Mouse (Mus musculus): Measurements from ENCODE around the gene Dock1. TPM values are rescaled to one million over a fixed set of nuclear protein-coding genes. Genes with fewer than 3 reads are reported as not detected.

Dock1 gene
- 23.2 and 24.4 TPM in 2 replicates for polyA plus RNA-seq (2014; fragmentation: Nextera tagmentation; extraction: Ambion mirVana)

- peak within 1 kb of the TSS; percentile 73 to 90 for H3K4me3 ChIP-seq (ENCODE audit: control insufficient read depth in 1 of 2, insufficient read depth in 1 of 2, low read depth in 1 of 2, low read length in 2 of 2)
- H3K9ac ChIP-seq (ENCODE audit: low read length) = peak within 1 kb of the TSS; percentile 95
- H3K36me3 ChIP-seq (ENCODE audit: control insufficient read depth, insufficient read depth, low read length) = no peaks in the 10 kb centered on the region
- peaks cover 13 to 21% of the 10 kb centered on the region in 2 experiments for H3K4me1 ChIP-seq (ENCODE audit: control insufficient read depth in 2 of 2, insufficient read depth in 2 of 2, low read length in 2 of 2)
- H3K27ac ChIP-seq (replicated peaks in 1 of 2; ENCODE audit: control insufficient read depth in 1 of 2, insufficient read depth in 1 of 2, low read depth in 2 of 2, low read length in 2 of 2) = peak within 1 kb of the TSS; percentile 49 to 83
- ATAC-seq (ENCODE audit: insufficient number of reproducible peaks, insufficient read depth, low FRiP score, low read depth) = peak; percentile 81
- H3K9me3 ChIP-seq (ENCODE audit: control insufficient read depth, low read length) = no peaks in the 10 kb centered on the region
- 1% methylated on average over 65 of the region's 77 CpGs for WGBS
- H3K4me2 ChIP-seq (ENCODE audit: low read length) = peak within 1 kb of the TSS; percentile 85
- H3K27me3 ChIP-seq (ENCODE audit: control insufficient read depth, insufficient read depth, low read length) = no peaks in the 10 kb centered on the region
These were observed at the start of gene Dock1 for GRCm38 (mm10) chr7:134670312-134671002. Gene Dock1, plus strand, starts transcription at chr7:134670654.

- H3K27ac ChIP-seq (replicated peaks in 1 of 2; ENCODE audit: control insufficient read depth in 1 of 2, insufficient read depth in 1 of 2, low read depth in 2 of 2, low read length in 2 of 2) = no peak overlapping the region
- 62% methylated on average over 4 of the region's 4 CpGs for WGBS
- no peaks in the 10 kb centered on the region for H3K4me1 ChIP-seq (ENCODE audit: control insufficient read depth in 2 of 2, insufficient read depth in 2 of 2, low read length in 2 of 2)
- no peaks in the 10 kb centered on the region for H3K36me3 ChIP-seq (ENCODE audit: control insufficient read depth, insufficient read depth, low read length)
- no peak overlapping the region for H3K9ac ChIP-seq (ENCODE audit: low read length)
- ATAC-seq (ENCODE audit: insufficient number of reproducible peaks, insufficient read depth, low FRiP score, low read depth) = no peak
- H3K9me3 ChIP-seq (ENCODE audit: control insufficient read depth, low read length) = no peaks in the 10 kb centered on the region
- no peak overlapping the region for H3K4me3 ChIP-seq (ENCODE audit: control insufficient read depth in 1 of 2, insufficient read depth in 1 of 2, low read depth in 1 of 2, low read length in 2 of 2)
- no peaks in the 10 kb centered on the region for H3K27me3 ChIP-seq (ENCODE audit: control insufficient read depth, insufficient read depth, low read length)
- no peak overlapping the region for H3K4me2 ChIP-seq (ENCODE audit: low read length)
These were observed 42.5 kb upstream of the Dock1 start for GRCm38 (mm10) chr7:134627906-134628305.

- 58% methylated on average over 8 of the region's 8 CpGs for WGBS
- no peak overlapping the region for H3K27ac ChIP-seq (replicated peaks in 1 of 2; ENCODE audit: control insufficient read depth in 1 of 2, insufficient read depth in 1 of 2, low read depth in 2 of 2, low read length in 2 of 2)
- no peaks in the 10 kb centered on the region for H3K27me3 ChIP-seq (ENCODE audit: control insufficient read depth, insufficient read depth, low read length)
- H3K4me3 ChIP-seq (ENCODE audit: control insufficient read depth in 1 of 2, insufficient read depth in 1 of 2, low read depth in 1 of 2, low read length in 2 of 2) = no peak overlapping the region
- H3K9ac ChIP-seq (ENCODE audit: low read length) = no peak overlapping the region
- ATAC-seq (ENCODE audit: insufficient number of reproducible peaks, insufficient read depth, low FRiP score, low read depth) = no peak
- H3K9me3 ChIP-seq (ENCODE audit: control insufficient read depth, low read length) = no peaks in the 10 kb centered on the region
- peaks cover 0 to 2% of the 10 kb centered on the region in 2 experiments; a peak in 1 of 4 replicates for H3K4me1 ChIP-seq (ENCODE audit: control insufficient read depth in 2 of 2, insufficient read depth in 2 of 2, low read length in 2 of 2)
- H3K4me2 ChIP-seq (ENCODE audit: low read length) = no peak overlapping the region
- H3K36me3 ChIP-seq (ENCODE audit: control insufficient read depth, insufficient read depth, low read length) = no peaks in the 10 kb centered on the region
These were observed 20.1 kb upstream of the Dock1 start for GRCm38 (mm10) chr7:134650246-134650830.

GRCm38 (mm10) chr7:134651071-134651470, 19.4 kb upstream of the Dock1 start:
- no peak overlapping the region for H3K9ac ChIP-seq (ENCODE audit: low read length)
- no peak for ATAC-seq (ENCODE audit: insufficient number of reproducible peaks, insufficient read depth, low FRiP score, low read depth)

GRCm38 (mm10) chr7:134663241-134663640, 7.2 kb upstream of the Dock1 start:
- no peaks in the 10 kb centered on the region for H3K27me3 ChIP-seq (ENCODE audit: control insufficient read depth, insufficient read depth, low read length)
- no peak overlapping the region for H3K9ac ChIP-seq (ENCODE audit: low read length)
- no peak overlapping the region for H3K27ac ChIP-seq (replicated peaks in 1 of 2; ENCODE audit: control insufficient read depth in 1 of 2, insufficient read depth in 1 of 2, low read depth in 2 of 2, low read length in 2 of 2)
- peaks cover 7% of the 10 kb centered on the region for H3K9me3 ChIP-seq (ENCODE audit: control insufficient read depth, low read length)
- WGBS = 10% methylated on average over 2 of the region's 2 CpGs
- no peaks in the 10 kb centered on the region for H3K36me3 ChIP-seq (ENCODE audit: control insufficient read depth, insufficient read depth, low read length)
- no peak for ATAC-seq (ENCODE audit: insufficient number of reproducible peaks, insufficient read depth, low FRiP score, low read depth)
- no peaks in the 10 kb centered on the region for H3K4me1 ChIP-seq (ENCODE audit: control insufficient read depth in 2 of 2, insufficient read depth in 2 of 2, low read length in 2 of 2)
- H3K4me2 ChIP-seq (ENCODE audit: low read length) = no peak overlapping the region
- no peak overlapping the region for H3K4me3 ChIP-seq (ENCODE audit: control insufficient read depth in 1 of 2, insufficient read depth in 1 of 2, low read depth in 1 of 2, low read length in 2 of 2)

More at GRCm38 (mm10) chr7:134651071-134651470, 19.4 kb upstream of the Dock1 start:
- H3K4me2 ChIP-seq (ENCODE audit: low read length) = no peak overlapping the region
- no peaks in the 10 kb centered on the region for H3K9me3 ChIP-seq (ENCODE audit: control insufficient read depth, low read length)
- WGBS = 71% methylated on average over 3 of the region's 3 CpGs
- H3K36me3 ChIP-seq (ENCODE audit: control insufficient read depth, insufficient read depth, low read length) = no peaks in the 10 kb centered on the region
- no peaks in the 10 kb centered on the region for H3K27me3 ChIP-seq (ENCODE audit: control insufficient read depth, insufficient read depth, low read length)
- peaks cover 0 to 2% of the 10 kb centered on the region in 2 experiments; a peak in 1 of 4 replicates for H3K4me1 ChIP-seq (ENCODE audit: control insufficient read depth in 2 of 2, insufficient read depth in 2 of 2, low read length in 2 of 2)
- no peak overlapping the region for H3K27ac ChIP-seq (replicated peaks in 1 of 2; ENCODE audit: control insufficient read depth in 1 of 2, insufficient read depth in 1 of 2, low read depth in 2 of 2, low read length in 2 of 2)
- H3K4me3 ChIP-seq (ENCODE audit: control insufficient read depth in 1 of 2, insufficient read depth in 1 of 2, low read depth in 1 of 2, low read length in 2 of 2) = no peak overlapping the region

- Histone ChIP-seq H3K36me3 (ENCODE audit: control insufficient read depth, insufficient read depth, low read length) (no peaks in the 10 kb centered on the region), H3K4me2 (ENCODE audit: low read length) (no peak overlapping the region), H3K4me3 (ENCODE audit: control insufficient read depth in 1 of 2, insufficient read depth in 1 of 2, low read depth in 1 of 2, low read length in 2 of 2) (no peak overlapping the region), H3K9ac (ENCODE audit: low read length) (no peak overlapping the region), H3K4me1 (ENCODE audit: control insufficient read depth in 2 of 2, insufficient read depth in 2 of 2, low read length in 2 of 2) (peaks cover 6 to 8% of the 10 kb centered on the region in 2 experiments), H3K27ac (replicated peaks in 1 of 2; ENCODE audit: control insufficient read depth in 1 of 2, insufficient read depth in 1 of 2, low read depth in 2 of 2, low read length in 2 of 2) (no peak overlapping the region), H3K9me3 (ENCODE audit: control insufficient read depth, low read length) (no peaks in the 10 kb centered on the region), H3K27me3 (ENCODE audit: control insufficient read depth, insufficient read depth, low read length) (no peaks in the 10 kb centered on the region)
- ATAC-seq (ENCODE audit: insufficient number of reproducible peaks, insufficient read depth, low FRiP score, low read depth) = no peak
- WGBS = 67% methylated on average over 5 of the region's 5 CpGs
These were observed 4.7 kb upstream of the Dock1 start for GRCm38 (mm10) chr7:134665642-134666282.

- H3K9ac ChIP-seq (ENCODE audit: low read length) = no peak overlapping the region
- no peak for ATAC-seq (ENCODE audit: insufficient number of reproducible peaks, insufficient read depth, low FRiP score, low read depth)
- H3K9me3 ChIP-seq (ENCODE audit: control insufficient read depth, low read length) = no peaks in the 10 kb centered on the region
- H3K4me1 ChIP-seq (ENCODE audit: control insufficient read depth in 2 of 2, insufficient read depth in 2 of 2, low read length in 2 of 2) = peaks cover 11 to 17% of the 10 kb centered on the region in 2 experiments
- no peak overlapping the region for H3K27ac ChIP-seq (replicated peaks in 1 of 2; ENCODE audit: control insufficient read depth in 1 of 2, insufficient read depth in 1 of 2, low read depth in 2 of 2, low read length in 2 of 2)
- WGBS = 70% methylated on average over 4 of the region's 4 CpGs
- no peak overlapping the region for H3K4me2 ChIP-seq (ENCODE audit: low read length)
- H3K27me3 ChIP-seq (ENCODE audit: control insufficient read depth, insufficient read depth, low read length) = no peaks in the 10 kb centered on the region
- no peaks in the 10 kb centered on the region for H3K36me3 ChIP-seq (ENCODE audit: control insufficient read depth, insufficient read depth, low read length)
- H3K4me3 ChIP-seq (ENCODE audit: control insufficient read depth in 1 of 2, insufficient read depth in 1 of 2, low read depth in 1 of 2, low read length in 2 of 2) = no peak overlapping the region
These were observed 3.2 kb upstream of the Dock1 start for GRCm38 (mm10) chr7:134667271-134667702.
